Mouse (Mus musculus): ENCODE results near the gene Kcnip3.
A peak's percentile ranks its signal among the peaks of the same experiment; 100 is the strongest.

Kcnip3 gene

GRCm38 (mm10) chr2:127462314-127462713, 59.6 kb downstream of the Kcnip3 start:
- peak; percentile 80 for DNase-seq

- DNase-seq = no peak
Observed at GRCm38 (mm10) chr2:127461351-127461750, 60.5 kb downstream of the Kcnip3 start.

GRCm38 (mm10) chr2:127459341-127459740, 62.6 kb downstream of the Kcnip3 start:
- DNase-seq = no peak

DNA sequence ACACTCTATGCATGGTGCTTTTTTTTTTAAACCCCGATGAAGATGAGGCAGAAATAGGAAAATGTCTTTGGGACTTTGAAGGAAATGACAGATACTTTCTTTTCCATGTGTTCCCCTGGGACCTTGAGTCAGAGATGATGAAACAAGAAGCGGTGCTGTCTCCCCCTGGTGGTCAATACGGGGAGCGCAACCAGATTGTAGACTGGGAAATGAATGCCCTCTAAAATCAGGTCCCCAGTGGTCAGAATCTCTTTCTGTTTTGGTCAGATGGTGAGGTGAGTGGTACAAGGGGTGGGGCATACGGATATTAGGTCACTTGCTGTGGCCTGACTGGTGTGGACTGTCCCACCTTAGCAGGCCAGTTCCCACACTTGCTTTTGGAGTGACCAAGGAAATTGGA, 68.1 kb downstream of the Kcnip3 start:
- peak; percentile 88 for DNase-seq

- no peak for DNase-seq
Observed at GRCm38 (mm10) chr2:127453141-127453540, 68.8 kb downstream of the Kcnip3 start.

GRCm38 (mm10) chr2:127451748-127452147, 70.1 kb downstream of the Kcnip3 start:
- no peak for DNase-seq

GRCm38 (mm10) chr2:127449691-127450090, 72.2 kb downstream of the Kcnip3 start:
- DNase-seq = peak; percentile 83

GRCm38 (mm10) chr2:127446847-127447246, 75.0 kb downstream of the Kcnip3 start:
- DNase-seq = no peak

DNA sequence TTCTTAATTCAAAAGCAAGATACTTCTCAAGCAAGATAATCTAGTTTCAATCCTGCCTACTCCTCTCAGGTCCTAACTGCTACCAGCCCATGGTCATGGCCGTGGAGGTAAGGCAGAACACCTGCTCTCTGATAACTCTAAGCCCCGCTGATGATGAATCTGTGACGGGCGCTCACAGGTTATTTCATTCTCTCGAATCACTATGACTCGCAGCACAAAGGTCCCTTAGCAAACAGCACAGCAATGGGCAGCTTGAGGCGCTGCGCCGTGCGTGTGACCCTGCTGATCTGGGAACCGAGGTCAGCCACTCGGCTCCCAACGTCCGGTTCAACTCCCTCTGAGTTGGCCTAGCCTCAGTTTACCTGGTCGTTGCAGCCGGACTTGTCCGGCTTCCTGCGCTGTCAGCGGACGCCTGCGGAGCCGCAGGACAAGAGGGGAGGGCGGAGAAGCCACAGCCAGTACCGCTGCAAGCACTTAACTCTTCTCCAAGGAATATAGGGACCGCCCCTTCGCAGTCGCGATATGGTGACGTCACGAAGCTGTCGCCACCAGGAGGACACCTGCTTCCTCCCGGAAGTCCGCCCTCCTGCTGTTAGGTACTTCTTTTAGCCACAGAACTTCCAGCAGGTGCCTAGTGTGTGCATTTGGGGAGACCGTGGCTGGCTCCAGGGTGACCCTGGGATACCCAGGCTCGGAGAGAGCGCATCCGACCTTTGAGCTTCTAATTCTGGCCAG, 77.7 kb downstream of the Kcnip3 start, which contains the start of gene Fahd2a:
Gene Fahd2a (minus strand): TSS at position 511 of the 735 bp plus-strand sequence.
- peak; percentile 93 for DNase-seq

- no peak for DNase-seq
Observed at GRCm38 (mm10) chr2:127437697-127438096, 84.2 kb downstream of the Kcnip3 start.

GRCm38 (mm10) chr2:127435554-127435953, 86.3 kb downstream of the Kcnip3 start:
- DNase-seq = no peak

DNA sequence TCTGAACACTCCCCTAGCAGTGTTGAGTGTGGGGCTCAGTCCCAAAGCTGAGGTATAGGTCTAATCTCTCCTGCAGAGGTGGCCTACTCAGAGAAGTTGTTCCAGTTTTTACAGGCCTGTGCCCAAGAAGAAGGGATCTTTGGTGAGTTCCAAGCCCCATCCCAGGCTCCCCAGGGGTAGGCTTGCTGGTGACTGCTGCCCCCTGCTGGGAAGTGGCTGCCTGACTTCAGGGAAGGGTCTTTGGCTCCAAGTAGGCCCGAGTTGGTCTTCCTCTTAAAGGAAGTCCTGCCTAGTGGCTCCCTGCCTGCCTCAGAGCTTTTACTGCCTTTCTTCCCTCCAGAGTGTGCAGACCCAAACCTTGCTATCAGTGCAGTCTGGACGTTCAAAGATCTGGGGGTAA, 86.8 kb downstream of the Kcnip3 start:
- DNase-seq = peak; percentile 64

DNA sequence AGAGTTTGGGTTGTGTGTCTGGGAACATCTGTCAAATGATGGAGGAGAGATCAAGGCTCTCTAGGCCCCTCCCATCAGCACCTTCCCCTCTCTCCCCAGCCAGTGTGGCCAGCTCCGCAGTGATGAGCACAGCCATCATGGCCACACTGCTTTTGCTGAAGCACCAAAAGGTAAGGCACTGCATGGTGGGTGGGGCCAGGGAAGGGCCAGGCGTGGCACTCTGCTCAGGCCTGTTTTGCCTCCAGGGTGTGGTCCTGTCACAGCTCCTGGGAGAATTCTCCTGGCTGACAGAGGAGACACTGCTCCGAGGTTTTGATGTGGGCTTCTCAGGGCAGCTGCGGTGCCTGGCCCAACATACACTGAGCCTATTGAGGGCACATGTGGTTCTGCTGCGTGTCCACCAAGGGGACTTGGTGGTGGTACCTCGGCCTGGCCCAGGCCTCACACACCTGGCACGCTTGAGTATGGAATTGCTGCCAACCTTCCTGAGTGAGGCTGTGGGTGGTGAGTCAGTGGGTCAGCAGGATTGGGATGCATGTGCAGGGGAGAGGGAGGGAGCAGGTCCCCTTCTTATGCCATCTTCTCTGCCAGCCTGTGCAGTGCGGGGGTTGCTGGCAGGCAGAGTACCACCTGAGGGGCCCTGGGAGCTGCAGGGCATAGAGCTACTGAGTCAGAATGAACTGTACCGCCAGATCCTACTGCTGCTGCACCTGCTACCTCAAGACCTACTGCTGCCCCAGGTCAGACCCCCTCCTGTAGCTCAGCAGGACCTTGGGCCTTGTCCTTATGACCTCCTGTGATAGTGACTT, 88.2 kb downstream of the Kcnip3 start:
- no peak for DNase-seq

DNA sequence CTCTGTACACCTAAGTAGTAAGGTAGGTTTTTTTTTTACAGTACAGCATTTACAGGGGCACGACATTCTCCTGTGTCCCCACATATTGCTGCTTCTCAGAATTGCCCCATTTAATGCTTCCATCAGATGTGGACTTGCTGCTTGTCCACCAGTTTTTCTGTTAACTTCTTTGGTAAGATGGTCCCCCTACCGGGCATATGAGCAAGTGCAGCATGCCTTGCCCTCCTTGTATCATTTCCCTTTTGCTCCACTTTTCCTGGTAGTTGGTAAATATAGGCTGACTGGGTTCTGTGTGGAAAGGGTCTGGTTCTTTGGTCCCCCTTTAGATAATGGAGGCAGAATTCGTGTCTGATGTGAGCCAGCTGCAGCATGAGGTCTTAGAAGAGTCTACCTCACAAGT, 91.7 kb downstream of the Kcnip3 start:
- DNase-seq = peak; percentile 73

- peak; percentile 21 for DNase-seq
Observed at GRCm38 (mm10) chr2:127424977-127425376, 96.9 kb downstream of the Kcnip3 start, which contains the start of gene Gpat2. TSS of gene Gpat2 (plus strand) at chr2:127425199.

DNA sequence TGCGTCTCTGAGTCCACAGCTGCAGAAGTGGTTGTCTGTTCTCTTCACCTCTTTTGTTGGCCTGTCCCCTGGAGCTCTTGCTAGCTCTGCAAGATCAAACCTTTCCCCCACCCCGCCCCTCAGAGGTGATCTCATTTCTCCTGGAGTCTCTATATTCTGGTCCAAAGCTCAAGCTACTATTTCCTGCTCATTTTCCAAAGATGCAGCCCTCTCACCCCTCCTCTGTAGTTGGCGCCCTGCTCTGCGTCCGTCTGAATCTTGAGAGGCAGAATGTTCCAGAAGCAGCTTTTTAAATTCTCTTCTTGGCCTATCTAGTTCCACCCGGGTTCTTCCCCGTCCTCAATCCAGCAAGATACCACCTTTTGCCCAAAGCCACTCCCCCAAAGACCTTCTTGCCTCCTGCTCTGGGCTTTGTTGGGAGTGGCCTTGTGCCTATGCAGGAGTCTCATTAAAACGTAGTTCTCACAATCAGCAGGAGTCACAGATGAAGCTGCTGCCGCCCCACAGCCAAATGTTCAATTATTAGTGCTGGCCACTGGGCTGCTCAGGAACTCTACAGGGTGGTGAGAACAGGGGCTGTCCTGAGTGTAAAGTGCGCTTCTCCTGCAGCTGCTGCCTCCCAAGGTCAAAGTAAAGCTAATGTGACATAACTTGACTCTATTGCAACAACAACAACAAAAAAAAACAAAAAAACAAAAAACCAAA, 103.5 kb downstream of the Kcnip3 start:
- DNase-seq = peak; percentile 58

GRCm38 (mm10) chr2:127416706-127417105, 105.2 kb downstream of the Kcnip3 start:
- DNase-seq = peak; percentile 58

DNA sequence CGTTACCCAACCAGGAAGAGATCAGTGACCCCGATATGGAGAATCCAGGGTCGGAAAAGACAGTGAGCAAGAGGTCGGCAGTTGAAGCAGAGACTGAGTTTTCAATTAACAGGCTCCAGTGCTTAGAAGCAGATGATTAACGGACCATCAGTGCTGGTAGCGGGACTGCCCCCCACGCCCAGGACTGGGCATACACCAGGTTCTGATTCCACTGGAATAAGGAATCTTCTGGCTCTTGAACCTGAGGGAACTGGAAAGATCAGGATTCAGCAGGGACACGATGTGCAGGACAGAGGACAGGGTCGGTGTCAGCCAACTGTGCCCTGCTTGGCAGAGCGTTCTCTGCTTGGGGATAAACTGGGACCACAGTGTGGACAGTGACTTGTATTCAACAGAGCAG, 106.1 kb downstream of the Kcnip3 start:
- peak; percentile 80 for DNase-seq

GRCm38 (mm10) chr2:127411126-127411525, 110.8 kb downstream of the Kcnip3 start:
- no peak for DNase-seq

Measured in kidney, postnatal 10 days (tissue).